Mouse (Mus musculus): ENCODE measurements around the gene Scube3. TPM values are rescaled to one million over a fixed set of nuclear protein-coding genes. Genes with fewer than 3 reads are reported as not detected.

Gene Scube3
- polyA plus RNA-seq, 1 experiment = 1.6 TPM

DNA sequence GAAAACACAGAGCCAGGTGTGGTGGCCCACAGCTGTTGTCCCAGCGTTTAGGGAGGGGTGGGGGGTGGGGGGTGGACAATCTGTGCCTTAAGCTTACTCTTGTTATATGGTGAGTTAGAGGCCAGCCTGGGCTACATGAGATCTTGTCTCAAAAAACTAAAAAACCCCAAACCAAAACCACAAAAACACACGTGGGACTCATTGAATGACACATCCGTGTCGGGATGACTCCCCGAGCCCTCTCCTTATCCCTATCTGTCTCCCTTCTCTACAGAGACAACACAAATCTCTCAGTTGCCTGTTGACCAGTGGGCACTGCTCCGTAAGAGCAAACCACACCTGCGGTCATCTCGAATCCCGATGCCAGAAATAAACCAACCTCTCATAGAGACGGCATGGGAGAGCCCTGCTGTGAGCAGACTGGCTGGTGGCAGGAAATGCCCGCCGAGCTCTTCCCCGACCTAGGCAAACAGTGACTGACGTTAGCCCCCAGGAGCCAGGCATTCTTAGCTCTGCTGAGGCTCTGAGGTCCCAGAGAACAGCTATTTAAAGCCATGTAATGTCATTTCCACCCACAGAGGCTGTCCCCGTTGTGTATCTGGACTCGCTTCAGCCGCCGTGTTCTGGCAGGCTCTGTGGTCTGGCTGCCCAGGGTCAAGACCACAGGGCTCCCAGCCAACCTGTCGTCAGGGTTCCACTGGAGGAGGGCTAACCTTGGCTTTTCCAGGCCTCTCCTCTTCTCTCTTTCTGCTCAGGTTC, 24.3 kb upstream of the Scube3 start:
- no peak for DNase-seq (ENCODE audit: low read depth in 1 of 2, low spot score in 2 of 2)
- H3K27me3 ChIP-seq (ENCODE audit: control insufficient read depth, insufficient read depth, low read length) = no peaks in the 10 kb centered on the region; the same call in 1 of the 2 replicates
- H3K4me1 ChIP-seq (ENCODE audit: control insufficient read depth, insufficient read depth, insufficient read length) = no peaks in the 10 kb centered on the region
- WGBS = 12% methylated on average over 19 of the region's 19 CpGs
- H3K36me3 ChIP-seq (ENCODE audit: control insufficient read depth, insufficient read depth, low read length) = no peaks in the 10 kb centered on the region
- H3K27ac ChIP-seq (ENCODE audit: insufficient read depth, low read length) = no peak overlapping the region
- no peak for TF ChIP-seq CTCF (IDR thresholded peaks at IDR 0.05; ENCODE audit: extremely low read depth, insufficient read depth, insufficient read length, insufficient replicate concordance)
- TF ChIP-seq POLR2A (IDR thresholded peaks at IDR 0.05; ENCODE audit: low read depth, low read length) = no peak
- H3K4me3 ChIP-seq (ENCODE audit: extremely low read depth, insufficient read depth, insufficient read length) = no peak overlapping the region

DNA sequence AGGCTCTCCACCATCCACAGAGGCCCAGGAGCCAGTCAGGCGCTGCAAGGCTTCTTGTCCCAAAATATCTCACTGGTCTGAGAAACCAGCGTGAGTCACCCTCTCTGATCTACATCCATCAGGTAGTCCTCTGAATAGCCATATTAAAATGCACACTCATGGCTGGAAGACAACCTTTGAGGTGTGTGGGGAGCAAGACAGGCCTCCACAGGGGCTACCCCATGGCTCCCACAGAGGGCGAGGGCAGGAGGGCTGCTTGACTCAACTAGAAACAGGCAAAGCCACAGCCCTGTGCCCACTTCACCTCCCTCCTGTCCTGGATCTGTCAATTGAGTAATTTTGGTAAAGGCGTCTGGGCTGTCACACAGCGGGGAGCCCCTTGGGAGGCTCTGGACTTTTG, 21.5 kb upstream of the Scube3 start:
- DNase-seq (ENCODE audit: low read depth in 1 of 2, low spot score in 2 of 2) = no peak
- 85% methylated on average over 5 of the region's 5 CpGs for WGBS
- Histone ChIP-seq H3K4me1 (ENCODE audit: control insufficient read depth, insufficient read depth, insufficient read length) (no peaks in the 10 kb centered on the region), H3K27me3 (ENCODE audit: control insufficient read depth, insufficient read depth, low read length) (no peaks in the 10 kb centered on the region; the same call in 1 of the 2 replicates), H3K36me3 (ENCODE audit: control insufficient read depth, insufficient read depth, low read length) (no peaks in the 10 kb centered on the region), H3K27ac (ENCODE audit: insufficient read depth, low read length) (no peak overlapping the region), H3K4me3 (ENCODE audit: extremely low read depth, insufficient read depth, insufficient read length) (no peak overlapping the region)
- TF ChIP-seq CTCF (IDR thresholded peaks at IDR 0.05; ENCODE audit: extremely low read depth, insufficient read depth, insufficient read length, insufficient replicate concordance) (no peak), POLR2A (IDR thresholded peaks at IDR 0.05; ENCODE audit: low read depth, low read length) (no peak)

DNA sequence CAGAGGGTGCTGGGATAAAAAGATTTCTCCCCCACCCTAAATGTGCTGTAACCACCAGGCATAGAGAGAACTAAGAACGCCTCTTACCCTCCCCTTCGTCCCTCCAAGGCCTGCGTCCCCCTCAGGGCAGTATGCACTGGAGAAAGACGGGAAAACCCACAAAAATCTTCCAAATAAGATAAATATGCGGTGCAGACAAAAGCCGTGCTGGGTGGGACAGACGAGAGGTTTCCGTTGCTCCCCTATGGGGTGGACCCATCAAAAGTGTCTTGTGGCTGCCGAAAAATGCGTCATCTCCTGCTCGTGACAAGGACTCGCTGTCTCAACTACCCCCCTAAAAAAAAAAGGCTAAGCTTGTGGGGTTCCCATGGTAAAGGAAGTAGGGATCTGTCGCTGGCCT, 19.0 kb upstream of the Scube3 start:
- no peaks in the 10 kb centered on the region for H3K4me1 ChIP-seq (ENCODE audit: control insufficient read depth, insufficient read depth, insufficient read length)
- H3K4me3 ChIP-seq (ENCODE audit: extremely low read depth, insufficient read depth, insufficient read length) = no peak overlapping the region
- WGBS = 81% methylated on average over 13 of the region's 13 CpGs
- no peak overlapping the region for H3K27ac ChIP-seq (ENCODE audit: insufficient read depth, low read length)
- TF ChIP-seq CTCF (IDR thresholded peaks at IDR 0.05; ENCODE audit: extremely low read depth, insufficient read depth, insufficient read length, insufficient replicate concordance) = no peak
- H3K27me3 ChIP-seq (ENCODE audit: control insufficient read depth, insufficient read depth, low read length) = no peaks in the 10 kb centered on the region
- no peak for DNase-seq (ENCODE audit: low read depth in 1 of 2, low spot score in 2 of 2)
- no peaks in the 10 kb centered on the region for H3K36me3 ChIP-seq (ENCODE audit: control insufficient read depth, insufficient read depth, low read length)

DNA sequence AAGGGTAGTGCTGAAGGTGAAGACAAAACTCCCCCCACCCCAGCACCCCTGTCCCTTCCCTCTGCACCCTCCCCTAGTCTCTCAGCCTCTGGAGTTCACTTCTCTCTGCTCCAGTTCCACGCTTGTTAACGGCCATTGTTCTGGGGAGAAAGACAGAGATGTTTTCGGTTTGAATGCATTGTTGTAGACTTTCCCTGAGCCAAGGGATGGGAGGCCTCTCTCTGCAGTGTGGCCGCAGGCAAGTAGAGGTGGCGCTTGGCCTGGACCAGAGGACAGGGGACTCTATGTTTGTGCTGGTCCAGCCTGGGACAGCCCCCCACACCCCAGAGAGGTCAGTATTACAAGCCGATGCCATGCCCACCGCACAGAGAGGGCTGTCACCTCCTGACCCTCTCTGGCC, 18.3 kb upstream of the Scube3 start:
- no peak for DNase-seq (ENCODE audit: low read depth in 1 of 2, low spot score in 2 of 2)
- Histone ChIP-seq H3K27me3 (ENCODE audit: control insufficient read depth, insufficient read depth, low read length) (no peaks in the 10 kb centered on the region), H3K4me1 (ENCODE audit: control insufficient read depth, insufficient read depth, insufficient read length) (no peaks in the 10 kb centered on the region), H3K4me3 (ENCODE audit: extremely low read depth, insufficient read depth, insufficient read length) (no peak overlapping the region), H3K27ac (ENCODE audit: insufficient read depth, low read length) (no peak overlapping the region), H3K36me3 (ENCODE audit: control insufficient read depth, insufficient read depth, low read length) (no peaks in the 10 kb centered on the region)
- TF ChIP-seq POLR2A (IDR thresholded peaks at IDR 0.05; ENCODE audit: low read depth, low read length) = no peak
- TF ChIP-seq CTCF (IDR thresholded peaks at IDR 0.05; ENCODE audit: extremely low read depth, insufficient read depth, insufficient read length, insufficient replicate concordance) = no peak
- 84% methylated on average over 7 of the region's 7 CpGs for WGBS

DNA sequence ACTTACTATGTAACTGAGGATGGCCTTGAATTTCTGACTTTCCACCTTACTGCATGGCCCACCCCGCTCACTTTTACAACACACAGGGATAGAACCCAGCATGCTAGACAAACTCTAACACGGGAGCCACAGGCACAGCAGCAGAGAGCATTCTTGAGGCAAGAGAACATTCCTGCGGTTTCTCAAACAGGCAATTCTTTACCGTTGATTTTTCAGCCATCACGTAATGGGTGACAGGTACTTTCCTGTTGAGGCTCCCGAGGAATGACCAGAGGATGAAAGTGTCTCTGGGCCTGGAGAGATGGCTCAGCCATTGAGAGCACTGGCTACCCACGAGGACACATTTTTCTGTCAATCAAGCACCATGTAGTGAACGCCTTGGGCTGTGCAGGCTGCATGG, 17.6 kb upstream of the Scube3 start:
- WGBS = 62% methylated on average over 8 of the region's 8 CpGs

DNA sequence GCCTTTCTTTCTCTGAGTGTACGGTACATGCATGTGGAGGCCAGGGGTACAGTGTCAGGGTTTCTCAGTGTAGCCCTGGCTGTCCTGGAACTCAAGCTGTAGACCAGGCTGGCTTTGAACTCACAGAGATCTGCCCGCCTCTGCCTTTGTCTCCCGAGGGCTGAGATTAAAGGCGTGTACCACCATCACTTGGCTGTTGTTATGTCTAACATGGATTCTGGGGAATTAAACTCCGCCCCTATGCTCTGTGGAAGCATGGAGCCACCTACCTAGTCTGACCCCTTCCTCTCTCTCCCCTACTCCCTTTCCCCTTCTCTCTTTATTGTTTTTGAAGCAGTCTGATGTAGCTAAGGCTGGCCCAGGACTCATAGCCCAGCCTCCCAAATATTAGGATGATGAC, 12.1 kb upstream of the Scube3 start:
- Histone ChIP-seq H3K27me3 (ENCODE audit: control insufficient read depth, insufficient read depth, low read length) (no peaks in the 10 kb centered on the region), H3K4me3 (ENCODE audit: extremely low read depth, insufficient read depth, insufficient read length) (no peak overlapping the region), H3K36me3 (ENCODE audit: control insufficient read depth, insufficient read depth, low read length) (no peaks in the 10 kb centered on the region), H3K27ac (ENCODE audit: insufficient read depth, low read length) (no peak overlapping the region), H3K4me1 (ENCODE audit: control insufficient read depth, insufficient read depth, insufficient read length) (no peaks in the 10 kb centered on the region)
- 92% methylated on average over 5 of the region's 5 CpGs for WGBS
- no peak for DNase-seq (ENCODE audit: low read depth in 1 of 2, low spot score in 2 of 2)
- no peak for TF ChIP-seq CTCF (IDR thresholded peaks at IDR 0.05; ENCODE audit: extremely low read depth, insufficient read depth, insufficient read length, insufficient replicate concordance)

More for the DNA sequence above, 17.6 kb upstream of the Scube3 start:
- H3K27me3 ChIP-seq (ENCODE audit: control insufficient read depth, insufficient read depth, low read length) = no peaks in the 10 kb centered on the region
- no peaks in the 10 kb centered on the region for H3K4me1 ChIP-seq (ENCODE audit: control insufficient read depth, insufficient read depth, insufficient read length)
- DNase-seq (ENCODE audit: low read depth in 1 of 2, low spot score in 2 of 2) = no peak
- H3K36me3 ChIP-seq (ENCODE audit: control insufficient read depth, insufficient read depth, low read length) = no peaks in the 10 kb centered on the region
- H3K27ac ChIP-seq (ENCODE audit: insufficient read depth, low read length) = no peak overlapping the region
- TF ChIP-seq CTCF (IDR thresholded peaks at IDR 0.05; ENCODE audit: extremely low read depth, insufficient read depth, insufficient read length, insufficient replicate concordance) = no peak
- no peak for TF ChIP-seq POLR2A (IDR thresholded peaks at IDR 0.05; ENCODE audit: low read depth, low read length)
- no peak overlapping the region for H3K4me3 ChIP-seq (ENCODE audit: extremely low read depth, insufficient read depth, insufficient read length)

DNA sequence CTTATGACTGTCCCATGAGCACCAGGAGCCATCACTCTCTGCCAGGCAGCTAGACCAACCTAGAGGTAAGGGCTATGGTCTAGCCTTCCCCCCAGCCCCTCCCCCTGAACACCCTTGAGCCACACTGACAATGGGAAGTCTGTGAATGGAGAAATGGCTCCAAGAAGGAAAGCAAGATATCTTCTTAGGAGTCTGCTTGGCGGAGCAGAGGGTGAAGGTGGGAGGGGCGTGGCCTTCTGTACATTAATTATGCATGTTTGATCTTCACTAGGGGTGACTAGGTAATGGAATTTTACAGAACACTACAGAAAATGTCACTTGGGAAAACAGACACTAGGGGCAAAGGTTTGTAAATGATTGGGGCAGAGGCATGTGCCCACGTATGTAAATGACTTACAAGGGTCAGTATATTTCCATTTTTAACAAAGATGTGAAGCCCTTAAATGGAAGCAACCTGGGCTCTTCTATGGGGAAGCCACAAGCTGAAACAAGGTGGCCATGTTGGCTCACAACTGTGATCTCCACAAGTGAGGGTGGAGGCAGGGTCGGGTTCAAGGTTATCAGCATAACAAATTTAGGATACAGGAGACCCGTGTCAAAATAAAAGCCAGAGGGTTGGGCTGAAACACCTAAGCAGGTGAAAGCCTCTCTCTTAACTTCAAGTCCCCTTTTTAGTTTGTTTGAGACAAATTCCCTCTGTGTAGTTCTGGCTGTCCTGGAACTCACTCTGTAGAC, 11.4 kb upstream of the Scube3 start:
- 81% methylated on average over 5 of the region's 5 CpGs for WGBS
- Histone ChIP-seq H3K27me3 (ENCODE audit: control insufficient read depth, insufficient read depth, low read length) (no peaks in the 10 kb centered on the region), H3K27ac (ENCODE audit: insufficient read depth, low read length) (no peak overlapping the region), H3K4me3 (ENCODE audit: extremely low read depth, insufficient read depth, insufficient read length) (no peak overlapping the region), H3K36me3 (ENCODE audit: control insufficient read depth, insufficient read depth, low read length) (no peaks in the 10 kb centered on the region), H3K4me1 (ENCODE audit: control insufficient read depth, insufficient read depth, insufficient read length) (no peaks in the 10 kb centered on the region)
- TF ChIP-seq CTCF (IDR thresholded peaks at IDR 0.05; ENCODE audit: extremely low read depth, insufficient read depth, insufficient read length, insufficient replicate concordance) = no peak
- DNase-seq (ENCODE audit: low read depth in 1 of 2, low spot score in 2 of 2) = no peak
